Mouse (Mus musculus) gastrocnemius, adult 2 months (tissue): Measurements from ENCODE around the gene C2cd4a. TPM values are rescaled to one million over a fixed set of nuclear protein-coding genes. Genes with fewer than 3 reads are reported as not detected.

ENCODE experiments used
- DNase-seq: peaks from one replicate; pipeline ENCODE4 v3.0.0; 2022
- H3K27ac ChIP-seq: fragments of 200-600 bp; 2 replicates; pipeline ENCODE4 v1.8.1; 2022; ENCODE audit warnings: mild to moderate bottlenecking
- H3K4me3 ChIP-seq: fragments of 200-600 bp; 2 replicates; pipeline ENCODE4 v1.8.1; 2022; ENCODE audit warnings: mild to moderate bottlenecking, moderate library complexity
- CTCF ChIP-seq: fragments of 200-600 bp; IDR thresholded peaks from 2 replicates; pipeline ENCODE4 v1.8.1; 2022; ENCODE audit warnings: antibody characterized with exemption, mild to moderate bottlenecking, moderate library complexity
- intact Hi-C: fragments of 180-260 bp; cut with DNase I; formaldehyde crosslinking; loops from one replicate; pipeline ENCODE4 v1.15.1; 2025
- long read RNA-seq, 2 experiments: library from polyadenylated mRNA; stranded (forward); transcript quantifications; one replicate each; pipeline ENCODE4 v2.0.0; 2021
- total RNA-seq, 2 experiments: library from RNA; stranded (reverse); gene quantifications; 2 replicates each; pipeline ENCODE4 v1.2.3; 2021

Gene C2cd4a
- not detected for total RNA-seq
- long read RNA-seq, experiment 1 = 0 reads
- long read RNA-seq, experiment 2 = 0 reads

GRCm38 (mm10) chr9:67832046-67832605 is at the start of gene C2cd4a:
C2cd4a (minus strand) TSS chr9:67832330.
- intact Hi-C loops = loop anchor here (5.0 kb wide), 1 partner anchor 140 kb away; no protein-coding TSS in a partner anchor
- Histone ChIP-seq H3K4me3 (peak within 1 kb of the TSS; percentile 80), H3K27ac (peak within 1 kb of the TSS; percentile 41)
- no peak for TF ChIP-seq CTCF
- DNase-seq = peak; percentile 78

- intact Hi-C loops = no loop called here
- DNase-seq = no peak
Observed at GRCm38 (mm10) chr9:67878197-67878769, 46.2 kb upstream of the C2cd4a start.

GRCm38 (mm10) chr9:67877081-67877718 is 45.1 kb upstream of the C2cd4a start:
- intact Hi-C loops = loop anchor here (1.0 kb wide), 1 partner anchor 49 kb away; no protein-coding TSS in a partner anchor
- no peak overlapping the region for H3K4me3 ChIP-seq
- H3K27ac ChIP-seq = no peak overlapping the region
- DNase-seq = no peak
- no peak for TF ChIP-seq CTCF

More at GRCm38 (mm10) chr9:67878197-67878769, 46.2 kb upstream of the C2cd4a start:
- TF ChIP-seq CTCF = no peak
- Histone ChIP-seq H3K27ac (no peak overlapping the region), H3K4me3 (no peak overlapping the region)

- DNase-seq = peak; percentile 49
- Histone ChIP-seq H3K4me3 (no peak overlapping the region), H3K27ac (no peak overlapping the region)
- peak; percentile 76 for TF ChIP-seq CTCF
- intact Hi-C loops = loop anchor here (2.0 kb wide), 1 partner anchor 117 kb away; the partner anchor contains the start of gene C2cd4b
Observed at GRCm38 (mm10) chr9:67875337-67875736, 43.2 kb upstream of the C2cd4a start.

- TF ChIP-seq CTCF = no peak
- no peak overlapping the region for H3K27ac ChIP-seq
- no peak overlapping the region for H3K4me3 ChIP-seq
- intact Hi-C loops = loop anchor here (2.0 kb wide), 1 partner anchor 116 kb away; the partner anchor contains the start of gene C2cd4b
- DNase-seq = no peak
Observed at GRCm38 (mm10) chr9:67874522-67875222, 42.5 kb upstream of the C2cd4a start.

GRCm38 (mm10) chr9:67869691-67870450 is 37.7 kb upstream of the C2cd4a start:
- no peak overlapping the region for H3K27ac ChIP-seq
- intact Hi-C loops = no loop called here
- no peak for DNase-seq
- H3K4me3 ChIP-seq = no peak overlapping the region
- no peak for TF ChIP-seq CTCF

- intact Hi-C loops = no loop called here
- TF ChIP-seq CTCF = no peak
- DNase-seq = no peak
- H3K27ac ChIP-seq = no peak overlapping the region
- no peak overlapping the region for H3K4me3 ChIP-seq
Observed at GRCm38 (mm10) chr9:67867411-67867810, 35.3 kb upstream of the C2cd4a start.

- no peak for TF ChIP-seq CTCF
- intact Hi-C loops = no loop called here
- H3K27ac ChIP-seq = no peak overlapping the region
- DNase-seq = no peak
- H3K4me3 ChIP-seq = no peak overlapping the region
Observed at GRCm38 (mm10) chr9:67865411-67865810, 33.3 kb upstream of the C2cd4a start.

GRCm38 (mm10) chr9:67864011-67864410 is 31.9 kb upstream of the C2cd4a start:
- no peak for TF ChIP-seq CTCF
- intact Hi-C loops = no loop called here
- DNase-seq = no peak
- H3K27ac ChIP-seq = no peak overlapping the region
- H3K4me3 ChIP-seq = no peak overlapping the region

GRCm38 (mm10) chr9:67863332-67863731 is 31.2 kb upstream of the C2cd4a start:
- H3K4me3 ChIP-seq = no peak overlapping the region
- TF ChIP-seq CTCF = no peak
- no peak overlapping the region for H3K27ac ChIP-seq
- no peak for DNase-seq
- intact Hi-C loops = no loop called here

- Histone ChIP-seq H3K27ac (no peak overlapping the region), H3K4me3 (no peak overlapping the region)
- intact Hi-C loops = no loop called here
- DNase-seq = no peak
- no peak for TF ChIP-seq CTCF
Observed at GRCm38 (mm10) chr9:67860273-67860672, 28.1 kb upstream of the C2cd4a start.

GRCm38 (mm10) chr9:67851150-67851549 is 19.0 kb upstream of the C2cd4a start:
- Histone ChIP-seq H3K27ac (no peak overlapping the region), H3K4me3 (no peak overlapping the region)
- peak; percentile 39 for TF ChIP-seq CTCF
- DNase-seq = peak; percentile 21
- intact Hi-C loops = no loop called here
